Mouse (Mus musculus): Measurements from ENCODE around the gene Zw10. TPM values are rescaled to one million over a fixed set of nuclear protein-coding genes. Genes with fewer than 3 reads are reported as not detected.

Gene Zw10
- 57.3 and 58.6 TPM in 2 replicates for polyA plus RNA-seq (2014; fragmentation: Nextera tagmentation; extraction: Ambion mirVana)

GRCm38 (mm10) chr9:49055333-49056205, at the start of gene Zw10:
Zw10 (plus strand) TSS chr9:49055613.
- Histone ChIP-seq H3K4me1 (ENCODE audit: control insufficient read depth, insufficient read depth, low read length) (no peaks in the 10 kb centered on the region; the same call in 1 of the 2 replicates), H3K4me3 (ENCODE audit: low read depth, low read length) (peak within 1 kb of the TSS; percentile 85), H3K9ac (replicated peaks; ENCODE audit: low read length) (peak within 1 kb of the TSS; percentile 87), H3K27ac (replicated peaks; ENCODE audit: low read depth, low read length) (no peak within 1 kb of the TSS), H3K36me3 (replicated peaks; ENCODE audit: control insufficient read depth, insufficient read depth, low read depth, low read length) (no peaks in the 10 kb centered on the region), H3K9me3 (replicated peaks; ENCODE audit: control insufficient read depth, low read length) (no peaks in the 10 kb centered on the region), H3K27me3 (ENCODE audit: control insufficient read depth, insufficient read depth, low read length) (no peaks in the 10 kb centered on the region), H3K4me2 (ENCODE audit: low read depth, low read length) (peak within 1 kb of the TSS; percentile 57)
- WGBS, result under 1% methylated on average over 53 of the region's 53 CpGs
- ATAC-seq (replicated peaks; ENCODE audit: insufficient number of reproducible peaks, low FRiP score, low TSS enrichment, low read depth) (peak; percentile 96), DNase-seq (ENCODE audit: low spot score) (peak; percentile 99)

GRCm38 (mm10) chr9:49015824-49016223, 39.6 kb upstream of the Zw10 start:
- Histone ChIP-seq H3K27ac (replicated peaks; ENCODE audit: low read depth, low read length) (no peak overlapping the region), H3K36me3 (replicated peaks; ENCODE audit: control insufficient read depth, insufficient read depth, low read depth, low read length) (no peaks in the 10 kb centered on the region; the same call in 1 of the 2 replicates), H3K4me2 (ENCODE audit: low read depth, low read length) (no peak overlapping the region), H3K9ac (replicated peaks; ENCODE audit: low read length) (no peak overlapping the region), H3K4me1 (ENCODE audit: control insufficient read depth, insufficient read depth, low read length) (no peaks in the 10 kb centered on the region), H3K9me3 (replicated peaks; ENCODE audit: control insufficient read depth, low read length) (no peaks in the 10 kb centered on the region), H3K4me3 (ENCODE audit: low read depth, low read length) (no peak overlapping the region), H3K27me3 (ENCODE audit: control insufficient read depth, insufficient read depth, low read length) (no peaks in the 10 kb centered on the region)
- ATAC-seq (replicated peaks; ENCODE audit: insufficient number of reproducible peaks, low FRiP score, low TSS enrichment, low read depth) (no peak), DNase-seq (ENCODE audit: low spot score) (no peak)
- WGBS, result 94% methylated on average over 7 of the region's 7 CpGs

GRCm38 (mm10) chr9:49021289-49021688, 34.1 kb upstream of the Zw10 start:
- H3K9ac ChIP-seq (replicated peaks; ENCODE audit: low read length), result no peak overlapping the region
- DNase-seq (ENCODE audit: low spot score), result no peak
- H3K27ac ChIP-seq (replicated peaks; ENCODE audit: low read depth, low read length), result no peak overlapping the region
- no peak for ATAC-seq (replicated peaks; ENCODE audit: insufficient number of reproducible peaks, low FRiP score, low TSS enrichment, low read depth)
- H3K9me3 ChIP-seq (replicated peaks; ENCODE audit: control insufficient read depth, low read length), result no peaks in the 10 kb centered on the region
- H3K36me3 ChIP-seq (replicated peaks; ENCODE audit: control insufficient read depth, insufficient read depth, low read depth, low read length), result no peaks in the 10 kb centered on the region; the same call in none of the 2 replicates
- no peak overlapping the region for H3K4me3 ChIP-seq (ENCODE audit: low read depth, low read length)
- WGBS, result 98% methylated on average over 5 of the region's 5 CpGs
- H3K4me2 ChIP-seq (ENCODE audit: low read depth, low read length), result no peak overlapping the region
- no peaks in the 10 kb centered on the region for H3K4me1 ChIP-seq (ENCODE audit: control insufficient read depth, insufficient read depth, low read length)
- no peaks in the 10 kb centered on the region for H3K27me3 ChIP-seq (ENCODE audit: control insufficient read depth, insufficient read depth, low read length)

GRCm38 (mm10) chr9:49023956-49024355, 31.5 kb upstream of the Zw10 start:
- ATAC-seq (replicated peaks; ENCODE audit: insufficient number of reproducible peaks, low FRiP score, low TSS enrichment, low read depth), result no peak
- H3K9me3 ChIP-seq (replicated peaks; ENCODE audit: control insufficient read depth, low read length), result no peaks in the 10 kb centered on the region
- H3K27ac ChIP-seq (replicated peaks; ENCODE audit: low read depth, low read length), result no peak overlapping the region
- H3K36me3 ChIP-seq (replicated peaks; ENCODE audit: control insufficient read depth, insufficient read depth, low read depth, low read length), result no peaks in the 10 kb centered on the region; the same call in none of the 2 replicates
- H3K4me1 ChIP-seq (ENCODE audit: control insufficient read depth, insufficient read depth, low read length), result no peaks in the 10 kb centered on the region
- 89% methylated on average over 5 of the region's 5 CpGs for WGBS
- H3K4me2 ChIP-seq (ENCODE audit: low read depth, low read length), result no peak overlapping the region
- no peak overlapping the region for H3K9ac ChIP-seq (replicated peaks; ENCODE audit: low read length)
- no peaks in the 10 kb centered on the region for H3K27me3 ChIP-seq (ENCODE audit: control insufficient read depth, insufficient read depth, low read length)
- H3K4me3 ChIP-seq (ENCODE audit: low read depth, low read length), result no peak overlapping the region
- no peak for DNase-seq (ENCODE audit: low spot score)

- no peak overlapping the region for H3K9ac ChIP-seq (replicated peaks; ENCODE audit: low read length)
- WGBS, result 93% methylated on average over 2 of the region's 2 CpGs
- no peak for ATAC-seq (replicated peaks; ENCODE audit: insufficient number of reproducible peaks, low FRiP score, low TSS enrichment, low read depth)
- no peaks in the 10 kb centered on the region; the same call in none of the 2 replicates for H3K36me3 ChIP-seq (replicated peaks; ENCODE audit: control insufficient read depth, insufficient read depth, low read depth, low read length)
- DNase-seq (ENCODE audit: low spot score), result no peak
- H3K27me3 ChIP-seq (ENCODE audit: control insufficient read depth, insufficient read depth, low read length), result no peaks in the 10 kb centered on the region
- no peaks in the 10 kb centered on the region for H3K4me1 ChIP-seq (ENCODE audit: control insufficient read depth, insufficient read depth, low read length)
- H3K4me3 ChIP-seq (ENCODE audit: low read depth, low read length), result no peak overlapping the region
- no peak overlapping the region for H3K4me2 ChIP-seq (ENCODE audit: low read depth, low read length)
- no peak overlapping the region for H3K27ac ChIP-seq (replicated peaks; ENCODE audit: low read depth, low read length)
- H3K9me3 ChIP-seq (replicated peaks; ENCODE audit: control insufficient read depth, low read length), result no peaks in the 10 kb centered on the region
Measured at GRCm38 (mm10) chr9:49024529-49024928, 30.9 kb upstream of the Zw10 start.

- Histone ChIP-seq H3K27me3 (ENCODE audit: control insufficient read depth, insufficient read depth, low read length) (no peaks in the 10 kb centered on the region), H3K27ac (replicated peaks; ENCODE audit: low read depth, low read length) (no peak overlapping the region), H3K4me2 (ENCODE audit: low read depth, low read length) (no peak overlapping the region), H3K4me3 (ENCODE audit: low read depth, low read length) (no peak overlapping the region), H3K4me1 (ENCODE audit: control insufficient read depth, insufficient read depth, low read length) (no peaks in the 10 kb centered on the region), H3K9me3 (replicated peaks; ENCODE audit: control insufficient read depth, low read length) (no peaks in the 10 kb centered on the region), H3K36me3 (replicated peaks; ENCODE audit: control insufficient read depth, insufficient read depth, low read depth, low read length) (peaks cover 2% of the 10 kb centered on the region), H3K9ac (replicated peaks; ENCODE audit: low read length) (no peak overlapping the region)
- ATAC-seq (replicated peaks; ENCODE audit: insufficient number of reproducible peaks, low FRiP score, low TSS enrichment, low read depth) (no peak), DNase-seq (ENCODE audit: low spot score) (no peak)
- 93% methylated on average over 4 of the region's 4 CpGs for WGBS
Measured at GRCm38 (mm10) chr9:49034764-49035163, 20.6 kb upstream of the Zw10 start.

GRCm38 (mm10) chr9:49050901-49051300, 4.5 kb upstream of the Zw10 start:
- DNase-seq (ENCODE audit: low spot score) (no peak), ATAC-seq (replicated peaks; ENCODE audit: insufficient number of reproducible peaks, low FRiP score, low TSS enrichment, low read depth) (no peak)
- no peaks in the 10 kb centered on the region for H3K27me3 ChIP-seq (ENCODE audit: control insufficient read depth, insufficient read depth, low read length)
- H3K4me2 ChIP-seq (ENCODE audit: low read depth, low read length), result no peak overlapping the region
- WGBS, result 78% methylated on average over 5 of the region's 5 CpGs
- no peaks in the 10 kb centered on the region for H3K36me3 ChIP-seq (replicated peaks; ENCODE audit: control insufficient read depth, insufficient read depth, low read depth, low read length)
- H3K9ac ChIP-seq (replicated peaks; ENCODE audit: low read length), result no peak overlapping the region
- no peaks in the 10 kb centered on the region for H3K4me1 ChIP-seq (ENCODE audit: control insufficient read depth, insufficient read depth, low read length)
- H3K27ac ChIP-seq (replicated peaks; ENCODE audit: low read depth, low read length), result no peak overlapping the region
- no peak overlapping the region for H3K4me3 ChIP-seq (ENCODE audit: low read depth, low read length)
- no peaks in the 10 kb centered on the region for H3K9me3 ChIP-seq (replicated peaks; ENCODE audit: control insufficient read depth, low read length)

- Histone ChIP-seq H3K27ac (replicated peaks; ENCODE audit: low read depth, low read length) (no peak overlapping the region), H3K4me1 (ENCODE audit: control insufficient read depth, insufficient read depth, low read length) (no peaks in the 10 kb centered on the region), H3K27me3 (ENCODE audit: control insufficient read depth, insufficient read depth, low read length) (no peaks in the 10 kb centered on the region), H3K9me3 (replicated peaks; ENCODE audit: control insufficient read depth, low read length) (no peaks in the 10 kb centered on the region), H3K36me3 (replicated peaks; ENCODE audit: control insufficient read depth, insufficient read depth, low read depth, low read length) (no peaks in the 10 kb centered on the region), H3K4me2 (ENCODE audit: low read depth, low read length) (no peak overlapping the region), H3K4me3 (ENCODE audit: low read depth, low read length) (no peak overlapping the region), H3K9ac (replicated peaks; ENCODE audit: low read length) (no peak overlapping the region)
- DNase-seq (ENCODE audit: low spot score), result peak; percentile 77
- ATAC-seq (replicated peaks; ENCODE audit: insufficient number of reproducible peaks, low FRiP score, low TSS enrichment, low read depth), result no peak
- WGBS, result 16% methylated on average over 5 of the region's 5 CpGs
Measured at GRCm38 (mm10) chr9:49051349-49051748, 4.1 kb upstream of the Zw10 start.
